Mouse (Mus musculus) adrenal gland, postnatal 4 days (tissue): ENCODE measurements around the gene Ska3. TPM values are rescaled to one million over a fixed set of nuclear protein-coding genes. Genes with fewer than 3 reads are reported as not detected.

Source experiments
- DNase-seq, 2 experiments: peaks; one replicate each; pipeline ENCODE4 v3.0.0; 2021 to 2022; ENCODE audit warnings: low spot score in 2 of 2, mixed read lengths in 2 of 2
- microRNA-seq: library from miRNA; unstranded; fragments of <30 nt; microRNA quantifications from one replicate; pipeline ENCODE4 v1.2.0, GENCODE M21; 2021
- total RNA-seq, 2 experiments: library from RNA; stranded (reverse); gene quantifications; 2 replicates each; pipeline ENCODE4 v1.2.3; 2021

The Ska3 gene
- total RNA-seq, 2 experiments from 2014 or later, result 8.0 to 11.4 TPM

GRCm38 (mm10) chr14:57797991-57798931 is 27.7 kb downstream of the Ska3 start, which contains the start of gene Sap18:
Sap18 (plus strand) TSS chr14:57798180.
- peak; percentile 88 to 93 for DNase-seq

- DNase-seq, result no peak
Measured at GRCm38 (mm10) chr14:57797551-57797950, 28.4 kb downstream of the Ska3 start.

GRCm38 (mm10) chr14:57791171-57791570 is 34.8 kb downstream of the Ska3 start:
- no peak for DNase-seq

GRCm38 (mm10) chr14:57789759-57790158 is 36.2 kb downstream of the Ska3 start:
- DNase-seq, result no peak

- no peak for DNase-seq
Measured at GRCm38 (mm10) chr14:57789311-57789710, 36.7 kb downstream of the Ska3 start.

GRCm38 (mm10) chr14:57787406-57787805 is 38.6 kb downstream of the Ska3 start:
- no peak for DNase-seq

GRCm38 (mm10) chr14:57772157-57772815 is 53.7 kb downstream of the Ska3 start:
- DNase-seq, result no peak

- no peak for DNase-seq
Measured at GRCm38 (mm10) chr14:57769102-57769501, 56.9 kb downstream of the Ska3 start.

- no peak for DNase-seq
Measured at GRCm38 (mm10) chr14:57760447-57761412, 65.3 kb downstream of the Ska3 start.

GRCm38 (mm10) chr14:57758237-57758636 is 67.7 kb downstream of the Ska3 start, which contains the start of gene Lats2:
Lats2 (minus strand) TSS chr14:57758388.
- no peak for DNase-seq

Small RNA genes lying within 50 kb of the gene (microRNA-seq; reads per million reads assigned to microRNA genes)
- 1.1 reads per million for gene Mir3077

Other genes starting within 250 kb of the Ska3 start
- gene Xpo4, start 160.8 kb downstream of the Ska3 start, total RNA-seq, result 10 to 100 TPM; 31.6 to 35.5 TPM
- 1 to 10 TPM; 1.7 to 3.2 TPM for gene Gm49361, start 80.1 kb downstream of the Ska3 start, total RNA-seq
- gene Lats2, start 67.8 kb downstream of the Ska3 start, total RNA-seq, result 10 to 100 TPM; 33.5 to 35.8 TPM
- 10 to 100 TPM; 62.5 to 77.9 TPM for gene Sap18, start 28.0 kb downstream of the Ska3 start, total RNA-seq
- gene Mrpl57, start within 50 bp of the Ska3 start, total RNA-seq, result 100 to 1,000 TPM; 101 to 107 TPM
- 10 to 100 TPM; 53.8 to 61.9 TPM for gene Zdhhc20, start 64.1 kb upstream of the Ska3 start, total RNA-seq
- gene Micu2, start 173.1 kb upstream of the Ska3 start, total RNA-seq, result 10 to 100 TPM; 76.3 to 78.2 TPM
- gene Fgf9, start 244.4 kb upstream of the Ska3 start, total RNA-seq, result 10 to 100 TPM; 24.8 to 25.3 TPM